8 mouse cellular contexts compared by ENCODE assay signal in genomic region chr6:101266787-101267186, GRCm38 (mm10).
A peak's percentile ranks its signal among the peaks of the same experiment; 100 is the strongest.
DNase-seq lines count a peak whose midpoint lies in the region; ATAC-seq and TF ChIP-seq lines count a peak whose summit lies in the region.

No protein-coding gene starts in this region.

- no peaks in the 10 kb centered on the region for H3K9me3 ChIP-seq in lung, postnatal 0 days (ENCODE audit: low read length)

- intact Hi-C loops in heart, postnatal 36 days (cut with DNase I): loop anchor here (1.0 to 5.0 kb wide), 4 partner anchors 112 to 350 kb away; no protein-coding TSS in a partner anchor

- H3K4me1 ChIP-seq in lung, postnatal 0 days (ENCODE audit: insufficient read depth, low read depth, low read length): peaks cover 16% of the 10 kb centered on the region; the same call in 1 of the 2 replicates

- no peak overlapping the region for H3K27ac ChIP-seq in lung, postnatal 0 days (ENCODE audit: low read length)

- H3K9ac ChIP-seq in lung, postnatal 0 days (replicated peaks; ENCODE audit: low read depth): no peak overlapping the region

- peak; percentile 92 for DNase-seq in NIH3T3 (ENCODE audit: low read depth)
- DNase-seq in c-Kit-positive CD71-positive TER-119-positive erythroid progenitor cells, embryonic 14.5 days (ENCODE audit: low spot score): peak; percentile 58
- DNase-seq in forelimb bud, embryonic 11.5 days (ENCODE audit: low read depth, low spot score): peak; percentile 82
- peak; percentile 70 to 71 for DNase-seq in heart, postnatal 36 days
- peak; percentile 65 to 86 for DNase-seq in layer of hippocampus, adult 18-20 months (ENCODE audit: low spot score in 2 of 2)
- peak; percentile 85 for DNase-seq in lung, postnatal 0 days (ENCODE audit: low spot score)
- peak; percentile 77 to 88 for DNase-seq in right cerebral cortex, adult 2 months (ENCODE audit: low spot score in 2 of 2)
- peak; percentile 64 to 71 for DNase-seq in urinary bladder, postnatal 36 days (ENCODE audit: low spot score in 2 of 2)

- peak; percentile 75 for ATAC-seq in lung, postnatal 0 days

- H3K27me3 ChIP-seq in lung, postnatal 0 days (replicated peaks; ENCODE audit: insufficient read depth, low read length): no peaks in the 10 kb centered on the region

- peak; percentile 92 for TF ChIP-seq CTCF in lung, postnatal 0 days (IDR thresholded peaks at IDR 0.05)

- H3K4me3 ChIP-seq in lung, postnatal 0 days (ENCODE audit: low read depth, low read length): no peak overlapping the region

- no peaks in the 10 kb centered on the region for H3K36me3 ChIP-seq in lung, postnatal 0 days (ENCODE audit: insufficient read depth, low read length)

- WGBS in lung, postnatal 0 days: 8% methylated on average over 1 of the region's 1 CpGs

- no peak for TF ChIP-seq EP300 in lung, postnatal 0 days (IDR thresholded peaks at IDR 0.05)

- no peak overlapping the region for H3K4me2 ChIP-seq in lung, postnatal 0 days (replicated peaks; ENCODE audit: low read depth, low read length)
